Mouse (Mus musculus) cerebellum, adult 9-11 months (tissue): ENCODE results near the gene Msi2.

Experiments used
- DNase-seq: peaks from one replicate; pipeline ENCODE4 v3.0.0; 2022

Gene Msi2

GRCm38 (mm10) chr11:88631932-88632230 is 86.4 kb downstream of the Msi2 start:
- DNase-seq, result no peak

GRCm38 (mm10) chr11:88631084-88631931 is 87.0 kb downstream of the Msi2 start:
- no peak for DNase-seq

- DNase-seq, result no peak
Observed at GRCm38 (mm10) chr11:88629619-88630018, 88.7 kb downstream of the Msi2 start.

- no peak for DNase-seq
Observed at GRCm38 (mm10) chr11:88629165-88629564, 89.1 kb downstream of the Msi2 start.

- no peak for DNase-seq
Observed at GRCm38 (mm10) chr11:88628676-88629075, 89.6 kb downstream of the Msi2 start.

- DNase-seq, result no peak
Observed at GRCm38 (mm10) chr11:88627327-88627726, 91.0 kb downstream of the Msi2 start.

- DNase-seq, result no peak
Observed at GRCm38 (mm10) chr11:88626576-88626975, 91.7 kb downstream of the Msi2 start.

- DNase-seq, result no peak
Observed at GRCm38 (mm10) chr11:88626061-88626460, 92.3 kb downstream of the Msi2 start.

GRCm38 (mm10) chr11:88625063-88625462 is 93.2 kb downstream of the Msi2 start:
- DNase-seq, result no peak

- no peak for DNase-seq
Observed at GRCm38 (mm10) chr11:88624627-88625026, 93.7 kb downstream of the Msi2 start.

GRCm38 (mm10) chr11:88623671-88624070 is 94.6 kb downstream of the Msi2 start:
- DNase-seq, result no peak

- no peak for DNase-seq
Observed at GRCm38 (mm10) chr11:88622496-88622895, 95.8 kb downstream of the Msi2 start.

- DNase-seq, result no peak
Observed at GRCm38 (mm10) chr11:88621789-88622188, 96.5 kb downstream of the Msi2 start.

- peak; percentile 59 for DNase-seq
Observed at GRCm38 (mm10) chr11:88620158-88620973, 97.9 kb downstream of the Msi2 start.

GRCm38 (mm10) chr11:88619468-88620157 is 98.7 kb downstream of the Msi2 start:
- no peak for DNase-seq

- DNase-seq, result no peak
Observed at GRCm38 (mm10) chr11:88618732-88619309, 99.5 kb downstream of the Msi2 start.

GRCm38 (mm10) chr11:88618005-88618501 is 100.3 kb downstream of the Msi2 start:
- no peak for DNase-seq

- no peak for DNase-seq
Observed at GRCm38 (mm10) chr11:88617380-88617779, 100.9 kb downstream of the Msi2 start.

- no peak for DNase-seq
Observed at GRCm38 (mm10) chr11:88614527-88615305, 103.6 kb downstream of the Msi2 start.

- no peak for DNase-seq
Observed at GRCm38 (mm10) chr11:88613771-88614526, 104.4 kb downstream of the Msi2 start.

- DNase-seq, result no peak
Observed at GRCm38 (mm10) chr11:88613008-88613407, 105.3 kb downstream of the Msi2 start.
